In genomic region chr3:148343633-148344361, GRCm38 (mm10) we compare ENCODE assay signal across 8 mouse cellular contexts.
A peak's percentile ranks its signal among the peaks of the same experiment; 100 is the strongest.
DNase-seq lines count a peak whose midpoint lies in the region; ATAC-seq lines count a peak whose summit lies in the region.

No protein-coding gene starts in this region.

- no peaks in the 10 kb centered on the region for H3K27me3 ChIP-seq in intestine, embryonic 15.5 days (replicated peaks)
- H3K27me3 ChIP-seq in lung, embryonic 15.5 days, result no peaks in the 10 kb centered on the region

- ATAC-seq in intestine, embryonic 15.5 days, result peak; percentile 67; the same call in 1 of the 2 replicates
- ATAC-seq in lung, embryonic 15.5 days (ENCODE audit: borderline replicate concordance, extremely low read depth, low FRiP score, low TSS enrichment), result peak; percentile 85

- peak; percentile 13 to 22 for DNase-seq in left cerebral cortex, adult 18-20 months (ENCODE audit: low spot score in 2 of 2)
- no peak for DNase-seq in left cerebral cortex, adult 11 months (ENCODE audit: low spot score)
- DNase-seq in embryo, embryonic 9.5 days (ENCODE audit: extremely low spot score), result peak; percentile 75
- DNase-seq in heart, adult 11 months, result peak; percentile 99
- peak; percentile 20 for DNase-seq in ovary, adult 18-20 months (ENCODE audit: low spot score)
- no peak for DNase-seq in spleen, adult 12 weeks (ENCODE audit: low spot score)

- peak overlapping the region; percentile 26; the same call in 1 of the 2 replicates for H3K4me2 ChIP-seq in intestine, embryonic 15.5 days (replicated peaks)
- peak overlapping the region; percentile 41 for H3K4me2 ChIP-seq in lung, embryonic 15.5 days

- no peak overlapping the region for H3K9ac ChIP-seq in intestine, embryonic 15.5 days
- no peak overlapping the region for H3K9ac ChIP-seq in lung, embryonic 15.5 days

- H3K4me3 ChIP-seq in intestine, embryonic 15.5 days (replicated peaks), result no peak overlapping the region
- no peak overlapping the region for H3K4me3 ChIP-seq in lung, embryonic 15.5 days

- H3K27ac ChIP-seq in intestine, embryonic 15.5 days, result peak overlapping the region; percentile 4; the same call in 1 of the 2 replicates
- H3K27ac ChIP-seq in lung, embryonic 15.5 days, result peak overlapping the region; percentile 72

- peaks cover 6% of the 10 kb centered on the region; the same call in 1 of the 2 replicates for H3K4me1 ChIP-seq in intestine, embryonic 15.5 days (replicated peaks)
- peaks cover 16% of the 10 kb centered on the region for H3K4me1 ChIP-seq in lung, embryonic 15.5 days

- no peaks in the 10 kb centered on the region for H3K9me3 ChIP-seq in intestine, embryonic 15.5 days
- no peaks in the 10 kb centered on the region for H3K9me3 ChIP-seq in lung, embryonic 15.5 days

- no peaks in the 10 kb centered on the region for H3K36me3 ChIP-seq in intestine, embryonic 15.5 days
- no peaks in the 10 kb centered on the region for H3K36me3 ChIP-seq in lung, embryonic 15.5 days

- 24% methylated on average over 10 of the region's 10 CpGs for WGBS in intestine, embryonic 15.5 days
- 22% methylated on average over 10 of the region's 10 CpGs for WGBS in lung, embryonic 15.5 days

Comparison
In these comparisons a context has a peak if more than half of its experiments do, and no peak if none do; other contexts are left out.
1. DNase-seq: peak in left cerebral cortex, adult 18-20 months (2 of 2), embryo, embryonic 9.5 days (single experiment), heart, adult 11 months (single experiment) and ovary, adult 18-20 months (single experiment); none in left cerebral cortex, adult 11 months (single experiment) and spleen, adult 12 weeks (single experiment).